Mouse (Mus musculus) G1E (cell line): ENCODE data around the gene Nacc2. TPM values are rescaled to one million over a fixed set of nuclear protein-coding genes. Genes with fewer than 3 reads are reported as not detected.

ENCODE experiments used
- ATAC-seq: 2 replicates; pipeline ENCODE4 v1.8.0; 2016; ENCODE audit warnings: mild to moderate bottlenecking; ENCODE audit not compliant: insufficient number of reproducible peaks, poor library complexity, low FRiP score, severe bottlenecking; ENCODE audit errors: extremely low read depth
- DNase-seq: peaks from one replicate; pipeline ENCODE4 v3.0.0; 2012; ENCODE audit warnings: low spot score
- H3K27me3 ChIP-seq: 2 replicates; pipeline ENCODE4 v1.6.1; 2012; ENCODE audit warnings: mild to moderate bottlenecking, low read length, inconsistent platforms; ENCODE audit not compliant: insufficient read depth
- H3K36me3 ChIP-seq: replicated peaks from 2 replicates; pipeline ENCODE3; 2012; ENCODE audit warnings: mild to moderate bottlenecking, inconsistent platforms
- H3K4me1 ChIP-seq: 2 replicates; pipeline ENCODE4 v1.6.1; 2012; ENCODE audit warnings: low read depth, low read length, inconsistent platforms, mixed read lengths; ENCODE audit not compliant: insufficient read depth
- H3K4me3 ChIP-seq: 2 replicates; pipeline ENCODE4 v1.5.1; 2012; ENCODE audit warnings: low read depth, mild to moderate bottlenecking, inconsistent platforms, low read length, moderate library complexity, mixed read lengths
- H3K9me3 ChIP-seq: replicated peaks from 2 replicates; pipeline ENCODE4 v1.6.1; 2012; ENCODE audit warnings: inconsistent platforms
- CTCF ChIP-seq: IDR thresholded peaks from 2 replicates; pipeline ENCODE4 v1.5.1; 2012; ENCODE audit warnings: low read depth, low read length, inconsistent platforms, mixed read lengths
- GATA1 ChIP-seq: IDR thresholded peaks from 2 replicates; pipeline ENCODE4 v1.6.1; 2012; ENCODE audit warnings: borderline replicate concordance, low read length, inconsistent platforms, mixed read lengths
- GATA2 ChIP-seq: IDR thresholded peaks from 2 replicates; pipeline ENCODE4 v1.6.1; 2012; ENCODE audit warnings: low read depth, low read length, inconsistent platforms, borderline replicate concordance
- POLR2AphosphoS5 ChIP-seq: IDR thresholded peaks from 2 replicates; pipeline ENCODE4 v1.6.1; 2012; ENCODE audit warnings: low read depth, low read length, inconsistent platforms; ENCODE audit not compliant: insufficient replicate concordance
- TAL1 ChIP-seq: conservative IDR thresholded peaks from 2 replicates; pipeline ENCODE4 v1.6.1; 2012; ENCODE audit warnings: low read depth, low read length, inconsistent platforms, mixed read lengths
- polyA plus RNA-seq: library from polyadenylated mRNA; stranded (reverse); fragments of >175 nt; gene quantifications from 2 replicates; pipeline ENCODE4 v1.2.3, GENCODE M21; 2012
- total RNA-seq, 2 experiments: library from RNA; stranded (forward) in 1 of 2; stranded (reverse) in 1 of 2; fragments of 200-1000 nt in 1 of 2; fragments of >200 nt in 1 of 2; fragmentation: Nextera tagmentation in 1 of 2; gene quantifications; 2 replicates each; pipeline ENCODE4 v1.2.3; 2014 to 2017

Nacc2 gene
- total and polyA plus RNA-seq, 3 experiments, result 2.0 to 4.3 (median 2.6) TPM

GRCm38 (mm10) chr2:26140903-26141302 lies 17.9 kb upstream of the Nacc2 start:
- H3K27me3 ChIP-seq, result no peaks in the 10 kb centered on the region
- DNase-seq (no peak), ATAC-seq (no peak)
- TF ChIP-seq GATA1 (no peak), CTCF (no peak), TAL1 (no peak)
- peak overlapping the region; percentile 98 for H3K4me3 ChIP-seq
- peaks cover 77% of the 10 kb centered on the region for H3K36me3 ChIP-seq
- H3K4me1 ChIP-seq, result peaks cover 64% of the 10 kb centered on the region
- no peaks in the 10 kb centered on the region for H3K9me3 ChIP-seq

- peaks cover 80% of the 10 kb centered on the region for H3K36me3 ChIP-seq
- H3K4me1 ChIP-seq, result peaks cover 63% of the 10 kb centered on the region
- no peaks in the 10 kb centered on the region for H3K27me3 ChIP-seq
- TF ChIP-seq GATA1 (no peak), POLR2AphosphoS5 (no peak)
- peak overlapping the region; percentile 98 for H3K4me3 ChIP-seq
- ATAC-seq (peak; percentile 48), DNase-seq (peak; percentile 80)
- H3K9me3 ChIP-seq, result no peaks in the 10 kb centered on the region
Observed at GRCm38 (mm10) chr2:26140292-26140819, 17.3 kb upstream of the Nacc2 start.

- H3K27me3 ChIP-seq, result no peaks in the 10 kb centered on the region
- H3K9me3 ChIP-seq, result no peaks in the 10 kb centered on the region
- DNase-seq (no peak), ATAC-seq (no peak)
- TF ChIP-seq GATA1 (no peak), GATA2 (no peak), TAL1 (no peak), POLR2AphosphoS5 (no peak), CTCF (no peak)
- H3K4me1 ChIP-seq, result peaks cover 66% of the 10 kb centered on the region
- H3K4me3 ChIP-seq, result peak overlapping the region; percentile 98
- peaks cover 81% of the 10 kb centered on the region for H3K36me3 ChIP-seq
Observed at GRCm38 (mm10) chr2:26139545-26140206, 16.7 kb upstream of the Nacc2 start.

GRCm38 (mm10) chr2:26139034-26139544 lies 16.1 kb upstream of the Nacc2 start:
- Histone ChIP-seq H3K9me3 (no peaks in the 10 kb centered on the region), H3K4me3 (peak overlapping the region; percentile 98), H3K4me1 (peaks cover 71% of the 10 kb centered on the region), H3K27me3 (no peaks in the 10 kb centered on the region), H3K36me3 (peaks cover 80% of the 10 kb centered on the region)
- ATAC-seq (no peak), DNase-seq (no peak)
- no peak for TF ChIP-seq GATA1
- TF ChIP-seq CTCF, result no peak
- TF ChIP-seq POLR2AphosphoS5, result no peak
- TF ChIP-seq TAL1, result no peak
- no peak for TF ChIP-seq GATA2

- TF ChIP-seq POLR2AphosphoS5 (no peak), GATA1 (no peak), CTCF (no peak), TAL1 (no peak; the same call in 1 of the 2 replicates), GATA2 (no peak)
- no peaks in the 10 kb centered on the region for H3K27me3 ChIP-seq
- H3K4me3 ChIP-seq, result peak overlapping the region; percentile 98
- peaks cover 77% of the 10 kb centered on the region for H3K36me3 ChIP-seq
- peak; percentile 69 for ATAC-seq
- H3K4me1 ChIP-seq, result peaks cover 75% of the 10 kb centered on the region
- peak; percentile 70 for DNase-seq
- H3K9me3 ChIP-seq, result no peaks in the 10 kb centered on the region
Observed at GRCm38 (mm10) chr2:26138252-26139033, 15.4 kb upstream of the Nacc2 start.

GRCm38 (mm10) chr2:26134591-26134990 lies 11.6 kb upstream of the Nacc2 start:
- ATAC-seq (no peak), DNase-seq (no peak)
- H3K27me3 ChIP-seq, result no peaks in the 10 kb centered on the region
- peaks cover 66% of the 10 kb centered on the region for H3K36me3 ChIP-seq
- TF ChIP-seq CTCF (no peak), GATA2 (no peak), POLR2AphosphoS5 (no peak), GATA1 (no peak), TAL1 (no peak)
- H3K9me3 ChIP-seq, result peaks cover under 1% of the 10 kb centered on the region; the same call in 1 of the 2 replicates
- no peak overlapping the region for H3K4me3 ChIP-seq
- peaks cover 82% of the 10 kb centered on the region for H3K4me1 ChIP-seq
